Mouse (Mus musculus): ENCODE data around the gene Dnajb3.

- TF ChIP-seq CTCF (IDR thresholded peaks at IDR 0.05; ENCODE audit: low read depth): no peak
- TF ChIP-seq EP300 (IDR thresholded peaks at IDR 0.05; ENCODE audit: low read depth): no peak
Observed at GRCm38 (mm10) chr1:88218591-88218990, 13.0 kb upstream of the Dnajb3 start.

Data from liver, embryonic 14.5 days (tissue).